Mouse (Mus musculus): ENCODE data around the gene Cryba4. TPM values are rescaled to one million over a fixed set of nuclear protein-coding genes. Genes with fewer than 3 reads are reported as not detected.

Gene Cryba4
- total and polyA plus RNA-seq, 3 experiments, result 0.39 to 0.77 TPM; not detected in 1

DNA sequence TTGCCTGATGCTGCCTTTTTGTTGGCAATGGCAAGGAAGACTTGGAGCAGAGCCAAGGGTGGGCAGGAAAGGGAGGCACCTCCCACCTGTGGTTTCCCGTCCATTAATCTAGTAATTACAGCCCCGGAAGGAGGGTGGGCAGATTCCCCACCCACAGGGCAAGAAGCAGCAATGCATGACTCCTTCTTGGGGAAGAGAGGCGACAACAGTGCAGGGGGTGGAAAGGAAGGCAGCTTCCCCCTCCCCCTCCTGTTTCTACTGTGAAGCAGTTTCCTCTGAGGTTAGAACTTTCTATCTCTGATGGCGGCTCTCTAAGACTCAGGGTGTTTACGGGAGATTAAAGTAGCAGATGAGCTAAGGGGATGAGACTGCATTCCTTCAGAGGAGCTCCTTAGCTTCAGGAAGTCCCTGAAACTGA lies 9.9 kb downstream of the Cryba4 start:
- H3K9me3 ChIP-seq (replicated peaks; ENCODE audit: insufficient read depth, low read length), result no peaks in the 10 kb centered on the region
- H3K36me3 ChIP-seq (ENCODE audit: control insufficient read depth in 1 of 2, insufficient read depth in 2 of 2, low read length in 2 of 2), result peaks cover 0 to 4% of the 10 kb centered on the region in 2 experiments; a peak in 2 of 4 replicates
- H3K4me3 ChIP-seq (ENCODE audit: control insufficient read depth in 1 of 2, insufficient read depth in 1 of 2, low read depth in 2 of 2, low read length in 2 of 2), result no peak overlapping the region
- peak; percentile 92 for DNase-seq (ENCODE audit: low read depth, low spot score)
- H3K4me1 ChIP-seq (ENCODE audit: control insufficient read depth in 1 of 2, insufficient read depth in 2 of 2, low read length in 2 of 2), result peaks cover 4 to 16% of the 10 kb centered on the region in 2 experiments; a peak in 3 of 4 replicates
- no peaks in the 10 kb centered on the region for H3K27me3 ChIP-seq (ENCODE audit: control insufficient read depth in 1 of 2, insufficient read depth in 2 of 2, low read length in 2 of 2)
- H3K9ac ChIP-seq (ENCODE audit: control insufficient read depth, low read depth, low read length, poor library complexity, severe bottlenecking), result no peak overlapping the region
- TF ChIP-seq NELFE (IDR thresholded peaks at IDR 0.05; ENCODE audit: low read depth, low read length) (0 out of 2 replicates have a peak, but pooled peaks have one; percentile 8), ELF1 (IDR thresholded peaks at IDR 0.05; ENCODE audit: low read depth, low read length) (peak; percentile 31; the same call in 1 of the 2 replicates), MXI1 (IDR thresholded peaks at IDR 0.05; ENCODE audit: low read depth, low read length) (no peak), GATA1 (IDR thresholded peaks at IDR 0.05; ENCODE audit: low read depth, low read length) (peak; percentile 65), MYB (IDR thresholded peaks at IDR 0.05; ENCODE audit: low read depth, low read length) (peak; percentile 35; the same call in 1 of the 2 replicates), ZMIZ1 (IDR thresholded peaks at IDR 0.05; ENCODE audit: low read depth, low read length) (no peak), MAX (IDR thresholded peaks at IDR 0.05; ENCODE audit: low read length) (peak; percentile 24; the same call in 1 of the 2 replicates), SIN3A (IDR thresholded peaks at IDR 0.05; ENCODE audit: low read length) (peak; percentile 70), TAL1 (IDR thresholded peaks at IDR 0.05; ENCODE audit: low read length) (peak; percentile 83), EP300 (IDR thresholded peaks at IDR 0.05; ENCODE audit: low read depth in 1 of 2, low read length in 2 of 2) (peak; percentile 63 to 90), JUND (IDR thresholded peaks at IDR 0.05; ENCODE audit: low read depth, low read length) (0 out of 2 replicates have a peak, but pooled peaks have one; percentile 74), CHD2 (IDR thresholded peaks at IDR 0.05; ENCODE audit: low read length) (peak; percentile 25; the same call in 1 of the 2 replicates), MAZ (IDR thresholded peaks at IDR 0.05; ENCODE audit: low read depth, low read length) (peak; percentile 69; the same call in 1 of the 2 replicates), MEF2A (IDR thresholded peaks at IDR 0.05; ENCODE audit: extremely low read depth, insufficient replicate concordance, low read depth, low read length, poor library complexity, severe bottlenecking) (no peak), HCFC1 (IDR thresholded peaks at IDR 0.05; ENCODE audit: low read depth, low read length) (peak; percentile 58), NRF1 (IDR thresholded peaks at IDR 0.05; ENCODE audit: insufficient read depth, low read depth, low read length, poor library complexity, severe bottlenecking) (no peak), SMC3 (IDR thresholded peaks at IDR 0.05; ENCODE audit: low read depth, low read length) (no peak; the same call in 1 of the 2 replicates), RCOR1 (IDR thresholded peaks at IDR 0.05; ENCODE audit: low read depth, low read length) (peak; percentile 53; the same call in 1 of the 2 replicates), MYC (IDR thresholded peaks at IDR 0.05; ENCODE audit: low read depth, low read length) (peak; percentile 41; the same call in 1 of the 2 replicates), CTCF (IDR thresholded peaks at IDR 0.05 in 2 of 3, conservative IDR thresholded peaks at IDR 0.05 in 1 of 3; ENCODE audit: control insufficient read depth in 1 of 3, insufficient read depth in 1 of 3, low read depth in 2 of 3, low read length in 3 of 3, poor library complexity in 1 of 3, severe bottlenecking in 1 of 3) (no peak), TCF12 (IDR thresholded peaks at IDR 0.05; ENCODE audit: low read depth, low read length) (peak; percentile 81), ETS1 (IDR thresholded peaks at IDR 0.05; ENCODE audit: low read depth, low read length) (peak; percentile 67)
- no peaks in the 10 kb centered on the region for H3K79me2 ChIP-seq (ENCODE audit: control insufficient read depth, insufficient read depth, low read length, poor library complexity)
- H3K27ac ChIP-seq (ENCODE audit: control insufficient read depth, low read depth, low read length), result peak overlapping the region; percentile 91
